Mouse (Mus musculus): ENCODE data around the gene Ccdc149. TPM values are rescaled to one million over a fixed set of nuclear protein-coding genes. Genes with fewer than 3 reads are reported as not detected.

Gene Ccdc149
- polyA plus RNA-seq, 1 experiment from 2014 or later = 6.1 TPM

DNA sequence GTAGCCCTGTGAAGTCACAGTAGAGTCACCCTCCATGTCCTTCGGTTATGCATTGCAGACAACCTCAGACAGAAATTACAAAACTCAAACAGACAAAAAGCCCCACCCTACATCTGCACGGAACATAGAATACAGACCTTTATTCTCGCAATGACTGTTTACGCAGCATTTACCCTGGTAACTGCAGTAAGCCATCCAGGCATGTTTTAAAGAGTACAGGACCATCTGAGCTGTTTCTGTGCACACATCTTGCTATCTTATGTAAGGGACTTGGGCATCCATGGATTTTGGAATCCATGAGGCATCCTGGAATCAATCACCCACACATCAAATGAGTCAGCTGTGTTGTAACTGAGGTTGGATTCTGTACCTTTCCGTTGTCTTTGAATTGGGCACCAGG is 105.4 kb downstream of the Ccdc149 start:
- H3K27me3 ChIP-seq = peaks cover 8% of the 10 kb centered on the region; the same call in 1 of the 2 replicates
- WGBS = 97% methylated on average over 5 of the region's 5 CpGs
- H3K27ac ChIP-seq = no peak overlapping the region
- ATAC-seq (ENCODE audit: low FRiP score) = no peak
- no peak overlapping the region for H3K4me3 ChIP-seq
- H3K4me2 ChIP-seq (replicated peaks) = no peak overlapping the region
- H3K36me3 ChIP-seq = no peaks in the 10 kb centered on the region
- H3K9ac ChIP-seq = no peak overlapping the region
- peaks cover 18% of the 10 kb centered on the region for H3K4me1 ChIP-seq
- H3K9me3 ChIP-seq (replicated peaks) = no peaks in the 10 kb centered on the region

DNA sequence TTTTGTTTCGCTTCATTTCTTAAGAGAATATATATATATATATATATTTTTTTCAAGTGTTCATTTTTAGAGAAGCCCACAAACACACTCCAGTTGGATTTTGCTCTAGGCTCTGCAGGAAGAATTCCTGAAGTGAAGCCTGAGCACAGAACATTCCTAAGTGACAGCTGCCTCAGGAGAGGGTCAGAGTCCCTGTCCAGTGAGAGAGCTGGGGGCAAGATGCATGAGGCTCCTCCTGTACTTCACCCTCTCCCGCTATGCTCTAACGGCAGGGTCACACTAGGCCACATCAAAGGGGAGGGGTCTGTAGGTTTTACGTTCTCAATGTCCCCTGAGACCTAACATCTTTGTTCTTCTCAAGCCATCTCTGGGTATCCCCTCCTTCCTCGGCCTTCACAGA is 106.8 kb downstream of the Ccdc149 start:
- no peak for ATAC-seq (ENCODE audit: low FRiP score)
- Histone ChIP-seq H3K4me2 (replicated peaks) (no peak overlapping the region), H3K36me3 (no peaks in the 10 kb centered on the region), H3K4me1 (peaks cover 24% of the 10 kb centered on the region), H3K27me3 (peaks cover 8% of the 10 kb centered on the region; the same call in 1 of the 2 replicates), H3K9me3 (replicated peaks) (no peaks in the 10 kb centered on the region), H3K9ac (no peak overlapping the region), H3K4me3 (no peak overlapping the region), H3K27ac (no peak overlapping the region)
- WGBS = 44% methylated on average over 5 of the region's 5 CpGs

DNA sequence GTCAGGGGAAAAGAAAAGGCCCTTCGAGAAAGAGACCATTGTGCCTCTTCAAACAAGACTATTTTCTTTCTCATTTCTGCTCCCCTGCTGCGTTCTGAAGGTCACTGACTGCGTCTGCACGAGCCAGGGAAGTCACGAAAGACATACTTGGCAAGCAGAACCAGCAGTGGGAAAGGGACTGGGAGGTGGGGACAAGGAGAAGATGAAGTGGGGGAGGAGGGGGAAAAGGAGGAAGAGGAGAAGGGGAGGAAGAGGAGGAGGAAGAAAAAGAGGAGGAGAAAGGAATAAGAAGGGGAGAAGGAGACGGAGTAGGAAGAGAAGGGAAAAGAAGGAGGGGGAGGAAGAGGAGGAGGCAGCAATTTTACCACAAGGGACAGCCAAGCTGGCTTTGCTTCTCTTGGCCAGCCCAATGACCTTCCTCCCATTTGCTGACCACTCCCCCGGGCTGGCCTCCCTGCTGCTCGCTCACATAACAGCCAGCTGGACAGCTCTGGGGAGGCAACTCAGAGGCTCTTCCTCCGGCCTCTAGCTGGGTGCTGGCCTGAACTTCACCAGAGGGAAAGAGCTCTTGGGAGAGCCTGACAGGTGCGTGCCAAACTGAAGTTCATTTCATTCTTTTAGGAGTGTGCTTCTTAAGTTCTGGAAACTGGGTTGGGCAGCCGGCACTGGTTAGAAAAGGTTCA is 107.7 kb downstream of the Ccdc149 start, which contains the start of gene Sod3:
TSS of gene Sod3 (plus strand) at position 324 of the 683 bp plus-strand sequence.
- Histone ChIP-seq H3K9ac (no peak within 1 kb of the TSS), H3K27me3 (peaks cover 6% of the 10 kb centered on the region; the same call in 1 of the 2 replicates), H3K9me3 (replicated peaks) (no peaks in the 10 kb centered on the region), H3K4me3 (no peak within 1 kb of the TSS), H3K4me2 (replicated peaks) (no peak within 1 kb of the TSS), H3K36me3 (no peaks in the 10 kb centered on the region), H3K27ac (no peak within 1 kb of the TSS), H3K4me1 (peaks cover 22% of the 10 kb centered on the region)
- no peak for ATAC-seq (ENCODE audit: low FRiP score)
- WGBS = 17% methylated on average over 11 of the region's 11 CpGs

DNA sequence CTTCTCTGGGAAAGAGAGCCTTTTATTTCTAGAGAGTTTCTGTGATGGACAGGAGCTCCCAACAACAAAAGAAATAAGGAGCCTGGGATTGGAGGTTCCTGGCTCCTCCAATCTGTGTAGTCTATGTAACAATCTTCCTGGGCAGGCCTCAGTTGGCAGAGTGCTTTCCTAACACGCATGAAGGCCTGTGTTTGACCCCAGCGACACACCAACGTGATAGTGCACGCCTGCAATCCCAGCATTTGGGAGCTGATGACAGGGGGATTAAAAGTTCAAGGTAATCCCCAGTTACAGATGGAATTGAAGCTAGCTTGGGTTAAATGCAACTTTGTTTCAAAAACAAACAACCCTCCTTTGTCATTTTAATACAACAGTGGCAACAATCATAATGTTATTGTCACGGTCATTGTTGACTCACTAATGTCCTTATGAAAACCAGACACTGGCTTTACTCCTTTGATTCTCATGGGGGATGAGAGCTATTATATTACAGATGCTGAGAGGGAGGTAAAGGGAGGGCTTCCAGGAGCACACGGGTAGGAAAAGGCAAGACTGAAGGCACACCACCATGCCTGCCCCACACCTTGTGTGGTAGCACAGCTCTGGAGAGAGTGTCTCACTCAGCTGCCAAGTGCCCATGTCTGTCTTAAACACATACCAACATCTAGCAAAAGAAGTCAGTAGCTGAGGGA is 108.4 kb downstream of the Ccdc149 start:
- Histone ChIP-seq H3K4me2 (replicated peaks) (no peak overlapping the region), H3K4me1 (peaks cover 20% of the 10 kb centered on the region), H3K27ac (no peak overlapping the region), H3K9me3 (replicated peaks) (no peaks in the 10 kb centered on the region), H3K27me3 (peaks cover 1% of the 10 kb centered on the region; the same call in 1 of the 2 replicates), H3K4me3 (no peak overlapping the region), H3K9ac (no peak overlapping the region), H3K36me3 (no peaks in the 10 kb centered on the region)
- WGBS = 44% methylated on average over 6 of the region's 6 CpGs
- ATAC-seq (ENCODE audit: low FRiP score) = no peak

DNA sequence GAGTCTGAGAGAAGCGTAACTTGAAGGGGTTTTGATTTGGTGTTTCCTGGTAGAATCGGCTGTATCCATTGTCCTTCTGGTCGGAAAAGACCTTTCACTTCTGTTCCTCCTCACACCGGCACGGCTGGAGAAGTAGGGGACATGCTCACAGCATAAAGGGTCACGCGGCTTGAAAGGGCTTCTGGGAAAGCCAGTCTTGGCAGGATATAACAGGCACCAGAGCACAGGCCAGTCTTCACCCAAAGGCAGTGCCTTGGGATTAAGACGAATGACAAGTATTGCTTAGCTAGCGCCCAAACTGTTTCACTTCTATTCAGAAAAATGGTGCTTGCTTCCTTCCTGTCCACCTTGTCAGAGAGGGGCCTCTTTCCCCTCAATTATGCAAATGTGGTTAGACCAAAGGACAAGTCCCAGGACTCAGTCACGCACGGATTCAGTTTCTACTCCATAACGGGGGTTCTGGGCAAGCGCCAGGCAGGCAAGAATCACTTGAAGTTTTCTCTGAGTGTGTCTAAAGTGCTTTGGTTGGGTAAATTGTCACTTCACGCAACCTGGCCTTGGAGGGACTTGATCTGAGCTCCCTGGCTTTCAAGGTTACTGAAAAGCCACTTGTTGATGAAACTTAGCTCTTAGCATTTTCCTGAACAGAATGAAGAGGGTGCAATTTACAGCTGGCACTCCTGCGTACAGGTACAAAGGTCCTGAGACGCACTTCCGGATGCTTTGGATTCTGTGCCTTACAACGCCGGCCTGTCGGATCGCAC is 110.9 kb downstream of the Ccdc149 start:
- Histone ChIP-seq H3K36me3 (no peaks in the 10 kb centered on the region), H3K4me2 (replicated peaks) (no peak overlapping the region), H3K27ac (no peak overlapping the region), H3K27me3 (no peaks in the 10 kb centered on the region; the same call in 1 of the 2 replicates), H3K9ac (no peak overlapping the region), H3K4me3 (no peak overlapping the region), H3K4me1 (peaks cover 20% of the 10 kb centered on the region), H3K9me3 (replicated peaks) (no peaks in the 10 kb centered on the region)
- 61% methylated on average over 21 of the region's 21 CpGs for WGBS
- ATAC-seq (ENCODE audit: low FRiP score) = peak; percentile 73

DNA sequence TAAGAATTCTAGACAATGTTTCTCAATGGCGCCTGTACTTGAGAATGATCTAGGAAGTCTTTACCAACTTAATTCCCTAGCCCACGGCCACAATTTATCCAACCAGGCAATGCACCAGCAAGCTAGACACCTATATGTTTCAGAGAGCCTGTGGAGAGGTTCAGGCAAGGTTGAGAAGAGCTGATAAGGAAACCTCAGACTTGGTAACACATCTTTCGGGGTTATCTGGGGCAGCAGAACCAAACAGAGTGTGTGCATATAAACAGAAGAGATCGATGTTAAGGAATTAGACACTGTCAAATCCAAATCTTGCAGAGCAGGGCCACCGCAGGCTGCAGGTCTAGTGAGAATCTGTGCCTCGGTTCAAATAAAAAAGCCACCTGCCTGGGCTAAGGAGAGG is 113.2 kb downstream of the Ccdc149 start:
- H3K9ac ChIP-seq = no peak overlapping the region
- no peak for ATAC-seq (ENCODE audit: low FRiP score)
- no peaks in the 10 kb centered on the region for H3K9me3 ChIP-seq (replicated peaks)
- H3K27me3 ChIP-seq = no peaks in the 10 kb centered on the region
- WGBS = 88% methylated on average over 6 of the region's 6 CpGs
- no peak overlapping the region for H3K4me2 ChIP-seq (replicated peaks)
- H3K4me1 ChIP-seq = peaks cover 9% of the 10 kb centered on the region
- no peaks in the 10 kb centered on the region for H3K36me3 ChIP-seq
- H3K4me3 ChIP-seq = no peak overlapping the region
- no peak overlapping the region for H3K27ac ChIP-seq

DNA sequence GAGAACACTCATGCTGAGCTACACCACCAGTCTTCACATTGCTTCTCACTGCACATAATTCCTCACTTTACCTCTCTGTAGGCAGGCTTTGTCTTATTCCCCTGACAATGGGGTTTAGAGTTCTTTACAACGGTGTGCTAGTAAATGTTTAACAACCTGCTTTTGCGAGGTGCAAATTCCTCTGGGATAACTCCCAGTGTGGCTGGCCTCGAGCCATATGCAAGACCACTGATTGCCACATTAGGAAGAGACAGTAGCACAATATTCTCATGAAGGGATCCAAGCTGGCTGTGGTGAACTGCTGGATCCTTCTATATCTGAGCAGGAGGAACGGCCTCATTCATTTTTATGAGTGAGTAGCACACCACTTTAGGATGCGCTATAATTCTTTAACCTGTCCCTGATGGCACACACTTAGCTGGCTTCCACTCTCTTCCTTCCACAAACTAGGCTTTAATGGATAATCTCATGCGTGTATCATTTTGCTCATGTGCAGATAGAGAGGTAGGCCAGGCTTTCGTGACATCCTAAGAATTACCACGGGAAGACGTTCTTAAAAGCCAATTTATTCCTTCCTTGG is 114.1 kb downstream of the Ccdc149 start:
- 74% methylated on average over 9 of the region's 9 CpGs for WGBS
- Histone ChIP-seq H3K9me3 (replicated peaks) (no peaks in the 10 kb centered on the region), H3K4me3 (no peak overlapping the region), H3K9ac (no peak overlapping the region), H3K36me3 (no peaks in the 10 kb centered on the region), H3K4me2 (replicated peaks) (no peak overlapping the region), H3K27me3 (no peaks in the 10 kb centered on the region), H3K27ac (no peak overlapping the region), H3K4me1 (peaks cover 6% of the 10 kb centered on the region; the same call in 1 of the 2 replicates)
- ATAC-seq (ENCODE audit: low FRiP score) = no peak

DNA sequence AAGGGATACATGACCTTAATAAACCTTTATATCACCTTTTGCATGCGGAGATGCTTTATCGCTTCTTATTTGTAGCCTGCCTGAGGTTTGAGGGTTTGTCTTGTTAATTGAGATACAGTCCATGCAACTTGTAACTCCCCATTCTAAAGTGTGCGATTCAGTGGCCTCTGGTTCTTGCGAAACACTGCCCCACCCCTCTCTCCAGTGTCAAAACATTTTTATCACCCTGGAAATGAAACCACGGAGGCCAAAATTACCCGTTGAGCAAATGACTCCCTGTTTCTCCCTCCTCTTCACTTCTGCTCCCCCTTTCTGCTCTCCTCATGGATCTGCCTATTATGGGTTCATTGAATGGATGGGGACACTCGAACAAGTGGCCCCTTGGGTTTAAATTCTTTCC is 115.7 kb downstream of the Ccdc149 start:
- Histone ChIP-seq H3K4me2 (replicated peaks) (no peak overlapping the region), H3K27ac (no peak overlapping the region), H3K36me3 (no peaks in the 10 kb centered on the region), H3K27me3 (no peaks in the 10 kb centered on the region), H3K4me3 (no peak overlapping the region), H3K9me3 (replicated peaks) (no peaks in the 10 kb centered on the region), H3K4me1 (peaks cover 3% of the 10 kb centered on the region; the same call in 1 of the 2 replicates), H3K9ac (no peak overlapping the region)
- ATAC-seq (ENCODE audit: low FRiP score) = no peak
- WGBS = 87% methylated on average over 7 of the region's 7 CpGs

DNA sequence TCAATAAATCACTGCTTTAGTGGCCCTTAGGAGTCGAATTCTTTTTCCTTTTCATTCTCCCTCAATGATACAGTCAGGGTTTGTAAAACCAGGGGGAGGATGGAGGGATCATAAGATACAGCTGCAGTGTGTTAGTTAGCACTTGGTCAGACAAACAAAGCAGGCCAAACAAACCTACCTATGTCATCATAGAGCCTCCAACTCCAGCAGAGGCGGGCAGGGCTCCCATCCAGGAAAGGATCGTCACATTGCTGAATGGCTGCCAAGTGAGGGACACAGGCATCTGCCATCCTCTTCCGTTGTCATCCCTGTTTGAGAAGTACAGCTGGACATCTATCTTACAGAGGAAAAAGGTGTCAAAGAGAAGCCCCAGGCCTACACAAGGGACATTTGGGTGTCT is 116.9 kb downstream of the Ccdc149 start:
- H3K9me3 ChIP-seq (replicated peaks) = no peaks in the 10 kb centered on the region
- no peaks in the 10 kb centered on the region for H3K4me1 ChIP-seq
- H3K27ac ChIP-seq = no peak overlapping the region
- no peak for ATAC-seq (ENCODE audit: low FRiP score)
- WGBS = 87% methylated on average over 4 of the region's 4 CpGs
- no peak overlapping the region for H3K4me3 ChIP-seq
- no peaks in the 10 kb centered on the region for H3K27me3 ChIP-seq
- no peak overlapping the region for H3K9ac ChIP-seq
- no peak overlapping the region for H3K4me2 ChIP-seq (replicated peaks)
- no peaks in the 10 kb centered on the region for H3K36me3 ChIP-seq

DNA sequence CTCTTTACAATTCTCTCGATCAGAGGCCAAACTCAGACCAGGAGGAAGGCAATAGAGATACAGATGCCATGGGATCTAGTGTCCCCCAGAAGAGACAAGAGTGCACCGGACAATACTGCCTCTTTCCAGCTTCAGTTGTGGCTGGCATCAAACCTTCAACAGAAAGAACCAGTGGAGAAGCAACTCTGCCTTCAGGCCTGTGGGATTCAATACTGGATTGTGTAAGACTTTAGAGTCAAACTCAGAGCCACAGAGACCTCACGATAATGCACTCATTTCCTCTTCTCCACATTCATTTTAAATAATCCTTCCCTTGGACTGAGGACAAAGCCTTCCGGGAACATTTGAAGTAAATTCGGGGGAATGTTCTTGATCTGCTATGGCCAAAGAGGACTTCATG is 118.6 kb downstream of the Ccdc149 start:
- Histone ChIP-seq H3K9ac (no peak overlapping the region), H3K27me3 (no peaks in the 10 kb centered on the region), H3K4me2 (replicated peaks) (no peak overlapping the region), H3K27ac (no peak overlapping the region), H3K4me3 (no peak overlapping the region), H3K36me3 (no peaks in the 10 kb centered on the region), H3K9me3 (replicated peaks) (no peaks in the 10 kb centered on the region), H3K4me1 (no peaks in the 10 kb centered on the region)
- no peak for ATAC-seq (ENCODE audit: low FRiP score)
- WGBS = 90% methylated on average over 5 of the region's 5 CpGs

DNA sequence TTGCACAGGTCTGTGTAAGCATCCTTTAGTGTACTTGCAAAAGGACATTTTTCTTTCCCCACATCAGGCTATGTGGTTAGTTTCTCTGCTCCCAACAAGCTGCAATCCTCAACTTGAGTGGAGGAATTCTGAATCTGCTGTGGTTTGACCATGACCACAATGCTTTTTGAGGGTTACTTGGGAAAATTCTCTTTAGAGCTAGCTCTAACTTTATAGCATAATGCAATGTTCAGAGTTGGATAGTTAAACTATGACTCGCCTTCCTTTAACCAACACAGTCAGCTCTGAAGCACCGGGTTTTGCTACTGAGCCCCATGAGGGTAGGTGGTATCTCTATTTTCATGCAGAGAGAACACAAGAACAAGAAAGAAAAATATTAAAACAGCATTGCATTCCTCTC is 119.8 kb downstream of the Ccdc149 start:
- H3K4me3 ChIP-seq = no peak overlapping the region
- no peaks in the 10 kb centered on the region for H3K9me3 ChIP-seq (replicated peaks)
- H3K27ac ChIP-seq = no peak overlapping the region
- no peak for ATAC-seq (ENCODE audit: low FRiP score)
- no peak overlapping the region for H3K4me2 ChIP-seq (replicated peaks)
- H3K4me1 ChIP-seq = no peaks in the 10 kb centered on the region
- WGBS = 89% methylated on average over 2 of the region's 2 CpGs
- no peaks in the 10 kb centered on the region for H3K27me3 ChIP-seq
- H3K9ac ChIP-seq = no peak overlapping the region
- H3K36me3 ChIP-seq = no peaks in the 10 kb centered on the region

DNA sequence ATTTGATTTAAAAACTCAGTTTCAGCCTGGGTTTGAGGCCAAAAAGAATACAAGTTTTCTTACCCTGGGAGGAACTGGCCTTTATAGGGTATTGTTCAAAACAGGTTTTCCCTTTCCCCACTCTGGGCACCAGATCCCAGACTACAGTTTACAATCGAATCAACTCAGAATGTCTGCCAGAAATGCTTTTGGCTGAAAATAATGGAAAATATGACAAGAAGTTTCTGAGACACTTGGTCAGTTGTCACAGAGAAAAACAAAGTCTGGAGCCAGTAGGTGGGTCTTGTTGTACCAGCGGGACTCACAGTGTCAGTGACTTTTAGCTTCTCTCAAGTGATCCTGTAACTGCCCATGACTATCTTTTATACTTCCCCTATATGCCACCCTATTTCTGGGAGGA is 120.9 kb downstream of the Ccdc149 start:
- H3K4me3 ChIP-seq = no peak overlapping the region
- H3K9ac ChIP-seq = no peak overlapping the region
- H3K4me1 ChIP-seq = no peaks in the 10 kb centered on the region
- H3K4me2 ChIP-seq (replicated peaks) = no peak overlapping the region
- no peak overlapping the region for H3K27ac ChIP-seq
- H3K27me3 ChIP-seq = no peaks in the 10 kb centered on the region
- H3K9me3 ChIP-seq (replicated peaks) = no peaks in the 10 kb centered on the region
- no peak for ATAC-seq (ENCODE audit: low FRiP score)
- WGBS = 85% methylated on average over 2 of the region's 2 CpGs
- no peaks in the 10 kb centered on the region for H3K36me3 ChIP-seq

Data from hindbrain, embryonic 12.5 days (tissue).